Mouse (Mus musculus): ENCODE results near the gene Rif1. TPM values are rescaled to one million over a fixed set of nuclear protein-coding genes. Genes with fewer than 3 reads are reported as not detected.
"Not testable (repeated sequence)": the region's sequence is repeated elsewhere in the genome, so short reads cannot be mapped to it uniquely, and the experiment has no call there.

Rif1 gene
- total RNA-seq, 2 experiments from 2014 or later, result 21.2 to 32.0 TPM

- DNase-seq (ENCODE audit: low spot score in 2 of 2), result no peak
- intact Hi-C loops (cut with DNase I), result no loop called here
Observed at GRCm38 (mm10) chr2:52068641-52069040, 4.0 kb upstream of the Rif1 start.

- DNase-seq (ENCODE audit: low spot score in 2 of 2), result no peak
- intact Hi-C loops (cut with DNase I), result loop anchor here (10.0 kb wide), 1 partner anchor 136 kb away; the partner anchor contains the start of gene Rbm43
Observed at GRCm38 (mm10) chr2:52070816-52071215, 1.8 kb upstream of the Rif1 start.

- DNase-seq (ENCODE audit: low spot score in 2 of 2), result no peak
- intact Hi-C loops (cut with DNase I), result loop anchor here (10.0 kb wide), 1 partner anchor 137 kb away; the partner anchor contains the start of gene Rbm43
Observed at GRCm38 (mm10) chr2:52071241-52071991, 1.2 kb upstream of the Rif1 start.

GRCm38 (mm10) chr2:52072065-52072490 lies 554 bp upstream of the Rif1 start:
- no peak for DNase-seq (ENCODE audit: low spot score in 2 of 2)
- intact Hi-C loops (cut with DNase I), result loop anchor here (2.0 to 10.0 kb wide), 2 partner anchors 99 to 137 kb away; partner anchors contain the start of genes Nmi and Rbm43

GRCm38 (mm10) chr2:52073141-52073904 lies 691 bp downstream of the Rif1 start:
- intact Hi-C loops (cut with DNase I), result loop anchor here (2.0 to 10.0 kb wide), 2 partner anchors 101 to 139 kb away; partner anchors contain the start of genes Nmi and Rbm43
- no peak for DNase-seq (ENCODE audit: low spot score in 2 of 2)

GRCm38 (mm10) chr2:52078666-52079065 lies 6.0 kb downstream of the Rif1 start:
- DNase-seq (ENCODE audit: low spot score in 2 of 2), result no peak
- intact Hi-C loops (cut with DNase I), result loop anchor here (10.0 kb wide), 1 partner anchor 144 kb away; the partner anchor contains the start of gene Rbm43

- DNase-seq (ENCODE audit: low spot score in 2 of 2), result no peak
- intact Hi-C loops (cut with DNase I), result no loop called here
Observed at GRCm38 (mm10) chr2:52084013-52084412, 11.4 kb downstream of the Rif1 start.

- intact Hi-C loops (cut with DNase I), result no loop called here
- DNase-seq (ENCODE audit: low spot score in 2 of 2), result no peak
Observed at GRCm38 (mm10) chr2:52084571-52084970, 11.9 kb downstream of the Rif1 start.

- no peak for DNase-seq (ENCODE audit: low spot score in 2 of 2)
- intact Hi-C loops (cut with DNase I), result no loop called here
Observed at GRCm38 (mm10) chr2:52114086-52114485, 41.5 kb downstream of the Rif1 start.

- DNase-seq (ENCODE audit: low spot score in 2 of 2); intact Hi-C loops (cut with DNase I): not testable (repeated sequence)
Observed at GRCm38 (mm10) chr2:52131370-52131769, 58.7 kb downstream of the Rif1 start.

GRCm38 (mm10) chr2:52133351-52133750 lies 60.7 kb downstream of the Rif1 start:
- DNase-seq (ENCODE audit: low spot score in 2 of 2), result no peak

GRCm38 (mm10) chr2:52153064-52153463 lies 80.4 kb downstream of the Rif1 start:
- intact Hi-C loops (cut with DNase I), result no loop called here
- DNase-seq (ENCODE audit: low spot score in 2 of 2), result no peak

More at GRCm38 (mm10) chr2:52133351-52133750, 60.7 kb downstream of the Rif1 start:
- intact Hi-C loops (cut with DNase I), result no loop called here

- intact Hi-C loops (cut with DNase I), result no loop called here
- no peak for DNase-seq (ENCODE audit: low spot score in 2 of 2)
Observed at GRCm38 (mm10) chr2:52169243-52170005, 96.8 kb downstream of the Rif1 start.

Other genes with a start within 250 kb of the Rif1 start
- gene Rbm43, start 137.7 kb upstream of the Rif1 start, total RNA-seq (2021), result 10 to 100 TPM; 14.8 to 17.7 TPM
- 1 to 10 TPM; 1.4 to 2.2 TPM for gene Nmi, start 99.3 kb upstream of the Rif1 start, total RNA-seq (2021)
- 1 to 10 TPM; 6.0 to 8.4 TPM for gene Tnfaip6, start 34.8 kb upstream of the Rif1 start, total RNA-seq (2021)

Data from left cerebral cortex, postnatal 36 days (tissue).